Mouse (Mus musculus) testis, adult 2 months (tissue): ENCODE measurements around the gene Epha2. TPM values are rescaled to one million over a fixed set of nuclear protein-coding genes. Genes with fewer than 3 reads are reported as not detected.
A peak's percentile ranks its signal among the peaks of the same experiment; 100 is the strongest.

Source experiments
- H3K27ac ChIP-seq: fragments of 200-500 bp; 2 replicates; pipeline ENCODE4 v1.5.1; 2012; ENCODE audit warnings: low read depth, low read length; ENCODE audit not compliant: control insufficient read depth, insufficient read depth
- H3K27me3 ChIP-seq: fragments of 200-500 bp; 2 replicates; pipeline ENCODE4 v1.6.1; 2012; ENCODE audit warnings: mild to moderate bottlenecking, low read length, moderate library complexity; ENCODE audit not compliant: control insufficient read depth, insufficient read depth
- H3K36me3 ChIP-seq: fragments of 200-500 bp; 2 replicates; pipeline ENCODE4 v1.6.1; 2012; ENCODE audit warnings: mild to moderate bottlenecking, low read length; ENCODE audit not compliant: control insufficient read depth, insufficient read depth
- H3K4me1 ChIP-seq: fragments of 200-500 bp; 2 replicates; pipeline ENCODE4 v1.6.1; 2012; ENCODE audit warnings: low read length; ENCODE audit not compliant: control insufficient read depth, insufficient read depth
- H3K4me3 ChIP-seq: fragments of 200-500 bp; 2 replicates; pipeline ENCODE4 v1.5.1; 2012; ENCODE audit warnings: low read depth, mild to moderate bottlenecking, low read length, moderate library complexity, mixed read lengths; ENCODE audit not compliant: control insufficient read depth
- CTCF ChIP-seq: fragments of 200-500 bp; IDR thresholded peaks from 2 replicates; pipeline ENCODE4 v1.5.1; 2012; ENCODE audit warnings: low read depth, mild to moderate bottlenecking, inconsistent platforms, low read length, moderate library complexity; ENCODE audit not compliant: control insufficient read depth, insufficient read depth, insufficient replicate concordance
- POLR2A ChIP-seq: fragments of 200-500 bp; IDR thresholded peaks from 2 replicates; pipeline ENCODE4 v1.6.1; 2012; ENCODE audit warnings: low read depth, mild to moderate bottlenecking, inconsistent platforms, low read length, moderate library complexity; ENCODE audit not compliant: control insufficient read depth
- polyA plus RNA-seq: library from polyadenylated mRNA; depleted of rRNA; stranded (reverse); fragments of >200 nt; gene quantifications from 2 replicates; pipeline ENCODE4 v1.2.3, GENCODE M21; 2012

Epha2 gene
- polyA plus RNA-seq, 1 experiment, result 0.83 TPM

- Histone ChIP-seq H3K27ac (no peak overlapping the region), H3K4me3 (no peak overlapping the region), H3K4me1 (0 out of 2 replicates have a peak, but pooled peaks cover 2% of the 10 kb centered on the region), H3K27me3 (no peaks in the 10 kb centered on the region), H3K36me3 (no peaks in the 10 kb centered on the region)
- TF ChIP-seq CTCF (no peak), POLR2A (no peak)
Measured at GRCm38 (mm10) chr4:141283879-141284411, 17.1 kb upstream of the Epha2 start.

- no peak overlapping the region for H3K4me3 ChIP-seq
- TF ChIP-seq CTCF, result no peak
- TF ChIP-seq POLR2A, result no peak
- no peaks in the 10 kb centered on the region for H3K27me3 ChIP-seq
- H3K27ac ChIP-seq, result no peak overlapping the region
- H3K4me1 ChIP-seq, result 0 out of 2 replicates have a peak, but pooled peaks cover 2% of the 10 kb centered on the region
- no peaks in the 10 kb centered on the region for H3K36me3 ChIP-seq
Measured at GRCm38 (mm10) chr4:141284486-141284885, 16.6 kb upstream of the Epha2 start.

DNA sequence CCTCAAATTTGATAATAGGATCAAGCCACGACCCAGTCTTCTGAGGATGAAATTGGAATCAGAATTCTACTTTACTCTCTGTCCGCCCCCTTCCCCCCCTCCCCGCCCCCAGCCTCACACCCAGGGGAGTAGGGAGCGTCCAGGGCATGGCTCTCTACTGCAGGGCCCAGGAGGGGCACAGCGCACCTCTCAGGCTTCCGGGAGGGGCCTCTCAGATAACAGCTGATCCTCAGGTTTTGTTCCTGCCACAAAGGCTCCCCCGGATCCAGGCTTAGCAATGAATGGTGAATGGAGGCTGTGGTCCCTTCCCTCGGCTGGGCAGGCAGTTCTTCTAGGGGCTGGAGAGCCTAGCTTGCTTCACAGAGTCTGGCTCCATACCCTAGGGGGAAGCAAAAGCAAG is 15.9 kb upstream of the Epha2 start:
- H3K27me3 ChIP-seq, result no peaks in the 10 kb centered on the region
- no peaks in the 10 kb centered on the region for H3K36me3 ChIP-seq
- H3K27ac ChIP-seq, result no peak overlapping the region
- H3K4me3 ChIP-seq, result no peak overlapping the region
- no peak for TF ChIP-seq CTCF
- TF ChIP-seq POLR2A, result no peak
- 0 out of 2 replicates have a peak, but pooled peaks cover 2% of the 10 kb centered on the region for H3K4me1 ChIP-seq

- Histone ChIP-seq H3K4me1 (peaks cover 10% of the 10 kb centered on the region), H3K36me3 (no peaks in the 10 kb centered on the region), H3K27me3 (no peaks in the 10 kb centered on the region), H3K27ac (no peak overlapping the region), H3K4me3 (no peak overlapping the region)
- TF ChIP-seq CTCF, result no peak
- TF ChIP-seq POLR2A, result no peak
Measured at GRCm38 (mm10) chr4:141286860-141287517, 14.1 kb upstream of the Epha2 start.

DNA sequence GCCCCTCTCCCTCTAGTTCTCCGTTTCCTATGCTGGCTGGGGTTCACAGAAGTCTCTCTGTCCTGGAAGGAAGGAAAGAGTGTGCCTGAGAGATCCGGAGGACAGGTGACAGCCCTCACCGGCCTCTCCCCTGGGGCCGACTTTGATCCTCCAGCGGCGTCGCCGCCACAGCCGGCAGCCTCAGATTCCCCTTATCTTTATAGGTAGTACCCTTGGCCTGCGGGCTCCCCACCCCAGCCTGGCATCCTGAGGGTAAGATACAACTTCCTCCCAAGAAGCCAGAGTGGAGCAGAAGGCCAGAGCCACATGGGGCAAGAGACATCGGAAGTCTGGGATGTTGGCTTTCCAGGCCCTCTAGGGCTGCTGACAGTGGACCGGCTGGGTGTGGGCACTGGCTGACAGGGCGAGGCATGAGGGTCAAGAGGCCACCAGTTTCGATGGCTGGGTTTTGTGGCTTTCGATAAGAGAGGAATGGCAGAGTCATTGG is 13.5 kb upstream of the Epha2 start:
- H3K27me3 ChIP-seq, result no peaks in the 10 kb centered on the region
- H3K4me3 ChIP-seq, result no peak overlapping the region
- TF ChIP-seq CTCF, result no peak
- TF ChIP-seq POLR2A, result no peak
- H3K36me3 ChIP-seq, result no peaks in the 10 kb centered on the region
- H3K27ac ChIP-seq, result no peak overlapping the region
- peaks cover 11% of the 10 kb centered on the region for H3K4me1 ChIP-seq

DNA sequence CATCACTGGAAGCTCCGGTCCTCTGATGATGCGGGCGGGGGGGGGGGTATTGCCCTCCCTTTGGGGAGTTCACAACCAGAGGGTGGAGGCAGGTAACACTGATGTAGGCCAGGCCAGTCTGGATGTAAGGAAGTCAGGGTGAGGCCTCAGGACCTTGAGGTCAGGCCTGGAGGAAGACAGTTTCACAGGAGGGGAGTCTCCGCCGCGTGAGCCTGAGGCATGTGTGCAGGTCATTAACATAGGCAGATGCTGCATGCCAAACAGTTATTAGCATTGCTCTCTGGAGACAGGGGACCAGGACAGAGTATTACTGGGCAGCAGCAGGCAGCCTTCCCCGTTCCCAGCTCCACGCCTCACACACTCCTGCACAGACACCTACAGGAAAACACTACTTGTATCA is 12.9 kb upstream of the Epha2 start:
- Histone ChIP-seq H3K27me3 (no peaks in the 10 kb centered on the region), H3K4me1 (peaks cover 11% of the 10 kb centered on the region), H3K36me3 (no peaks in the 10 kb centered on the region), H3K27ac (no peak overlapping the region), H3K4me3 (no peak overlapping the region)
- TF ChIP-seq CTCF, result no peak

DNA sequence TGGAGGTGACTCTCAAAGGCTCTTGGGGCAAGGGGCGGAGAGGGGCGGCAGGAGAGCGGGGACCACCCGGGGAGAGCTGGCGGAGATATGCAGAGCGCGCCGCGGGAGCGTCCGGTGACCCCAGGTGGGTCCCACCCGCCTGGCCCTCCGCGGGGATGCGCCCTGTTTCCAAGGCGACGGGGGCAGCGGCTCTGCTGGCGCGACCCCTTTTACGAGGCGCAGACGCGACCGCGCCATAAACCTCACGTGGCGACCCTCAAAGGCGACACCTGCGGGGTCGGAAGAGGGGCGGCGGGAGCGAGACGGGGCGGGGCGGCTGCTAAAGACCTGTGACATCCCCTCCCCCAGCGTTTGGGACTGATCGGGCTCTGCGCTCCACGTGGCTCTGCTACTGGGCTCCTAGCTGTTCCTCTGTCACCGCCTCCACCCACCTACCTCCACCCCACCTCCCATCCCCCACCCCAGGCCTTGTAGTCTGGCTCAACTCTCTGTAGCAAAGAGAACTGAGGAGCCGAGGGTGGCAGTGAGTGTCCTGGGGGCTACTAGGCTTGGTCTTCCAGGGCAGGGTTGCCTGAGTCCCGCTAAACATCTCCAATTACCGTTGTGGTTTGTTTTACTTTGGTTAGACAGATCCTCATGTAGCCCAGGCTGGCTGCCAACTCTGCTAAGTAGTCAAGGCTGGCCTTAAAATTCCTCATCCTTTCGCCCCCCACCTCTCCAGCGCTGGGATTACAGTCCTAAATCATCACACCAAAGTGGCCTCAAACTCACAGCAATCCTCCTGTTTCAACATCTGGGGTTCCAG is 9.3 kb upstream of the Epha2 start:
- peaks cover 9% of the 10 kb centered on the region for H3K4me1 ChIP-seq
- no peaks in the 10 kb centered on the region for H3K36me3 ChIP-seq

More for the DNA sequence above, 9.3 kb upstream of the Epha2 start:
- TF ChIP-seq CTCF, result no peak
- TF ChIP-seq POLR2A, result no peak
- peak overlapping the region; percentile 70 for H3K4me3 ChIP-seq
- no peak overlapping the region for H3K27ac ChIP-seq
- no peaks in the 10 kb centered on the region for H3K27me3 ChIP-seq
